Mouse (Mus musculus) testis, adult 2 months (tissue): ENCODE measurements around the gene Mettl17.

Source experiments
- CTCF ChIP-seq: fragments of 200-500 bp; IDR thresholded peaks from 2 replicates; pipeline ENCODE4 v1.5.1; 2012; ENCODE audit warnings: low read depth, mild to moderate bottlenecking, inconsistent platforms, low read length, moderate library complexity; ENCODE audit not compliant: control insufficient read depth, insufficient read depth, insufficient replicate concordance
- POLR2A ChIP-seq: fragments of 200-500 bp; IDR thresholded peaks from 2 replicates; pipeline ENCODE4 v1.6.1; 2012; ENCODE audit warnings: low read depth, mild to moderate bottlenecking, inconsistent platforms, low read length, moderate library complexity; ENCODE audit not compliant: control insufficient read depth

DNA sequence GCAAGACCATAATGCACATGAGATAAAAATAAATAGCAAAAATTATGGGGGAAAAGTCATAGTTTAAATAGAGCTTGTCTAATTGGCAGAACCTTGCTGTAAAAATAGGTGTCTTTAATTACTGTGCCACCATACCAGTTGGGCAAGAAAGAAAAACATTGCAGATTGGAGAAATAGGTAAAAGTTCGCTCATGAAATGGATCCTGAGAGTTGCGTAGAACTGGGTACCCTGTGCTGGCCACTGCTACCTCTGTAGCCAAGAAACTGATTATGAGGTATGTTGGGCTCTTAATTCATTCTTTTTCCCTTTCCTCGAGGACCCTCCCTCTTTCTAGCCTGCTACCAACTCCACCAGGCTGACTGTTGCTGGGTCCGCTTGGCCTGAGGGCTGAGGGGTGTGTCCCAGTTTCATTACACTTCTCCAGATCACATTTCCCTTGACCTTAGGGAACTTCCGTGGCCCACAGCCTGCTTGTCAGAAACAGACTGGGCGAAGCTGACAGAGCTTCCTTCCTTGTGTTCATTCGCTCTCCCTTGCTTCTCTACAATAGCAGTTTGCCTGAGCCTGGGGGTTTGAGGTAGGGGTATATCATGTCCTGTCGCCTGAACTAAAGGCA, 56.4 kb downstream of the Mettl17 start:
- TF ChIP-seq CTCF: no peak
- TF ChIP-seq POLR2A: no peak
